Mouse (Mus musculus) left cerebral cortex, postnatal 10 days (tissue): Measurements from ENCODE around the gene Rac1. TPM values are rescaled to one million over a fixed set of nuclear protein-coding genes. Genes with fewer than 3 reads are reported as not detected.

Experiments
- DNase-seq, 2 experiments: peaks; one replicate each; pipeline ENCODE4 v3.0.0; 2021 to 2022; ENCODE audit warnings: low spot score in 2 of 2, mixed read lengths in 1 of 2; ENCODE audit errors: extremely low spot score in 1 of 2
- intact Hi-C: fragments of 180-260 bp; cut with DNase I; formaldehyde crosslinking; loops from one replicate; pipeline ENCODE4 v1.15.1; 2025
- total RNA-seq, 2 experiments: library from RNA; stranded (reverse); gene quantifications; 2 replicates each; pipeline ENCODE4 v1.2.3; 2021

Gene Rac1
- total RNA-seq, 2 experiments from 2014 or later, result 429 to 434 TPM

DNA sequence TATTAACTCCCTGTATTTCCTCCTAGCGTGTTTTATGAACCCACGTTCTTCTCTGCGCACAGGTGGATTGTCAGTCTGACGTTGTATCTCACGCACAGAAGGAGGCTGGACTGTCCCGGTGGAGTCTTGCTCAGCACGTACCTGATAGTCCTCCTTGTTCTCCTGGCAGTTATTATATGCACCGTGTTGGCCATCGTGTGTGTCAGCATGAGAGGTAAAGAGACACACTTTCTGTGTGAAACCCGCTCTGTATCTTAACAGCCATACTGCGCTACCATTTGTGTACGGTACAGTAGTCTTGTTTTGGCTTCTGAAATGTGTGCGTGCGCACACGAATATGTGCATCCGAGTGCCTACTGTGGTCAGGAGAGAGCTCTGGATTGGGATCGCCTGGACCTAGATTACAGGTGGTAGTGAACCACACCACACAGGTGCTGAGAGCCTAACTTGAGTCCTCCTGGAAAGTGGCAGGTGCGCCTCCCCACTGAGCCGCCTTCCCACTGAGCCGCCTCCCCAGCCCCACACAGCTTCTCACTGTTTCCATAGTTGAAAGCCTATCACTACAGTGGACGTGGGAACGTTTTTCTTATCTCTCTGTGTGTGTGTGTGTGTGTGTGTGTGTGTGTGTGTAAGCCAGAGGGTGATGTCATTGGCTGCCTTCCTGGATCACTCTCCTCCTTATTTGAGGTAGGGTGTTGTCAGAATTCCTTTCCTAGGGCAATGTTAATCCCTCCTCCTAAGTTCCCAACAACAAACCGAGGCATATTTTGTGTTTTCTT lies 60.8 kb downstream of the Rac1 start:
- DNase-seq, result no peak
- intact Hi-C loops, result no loop called here

DNA sequence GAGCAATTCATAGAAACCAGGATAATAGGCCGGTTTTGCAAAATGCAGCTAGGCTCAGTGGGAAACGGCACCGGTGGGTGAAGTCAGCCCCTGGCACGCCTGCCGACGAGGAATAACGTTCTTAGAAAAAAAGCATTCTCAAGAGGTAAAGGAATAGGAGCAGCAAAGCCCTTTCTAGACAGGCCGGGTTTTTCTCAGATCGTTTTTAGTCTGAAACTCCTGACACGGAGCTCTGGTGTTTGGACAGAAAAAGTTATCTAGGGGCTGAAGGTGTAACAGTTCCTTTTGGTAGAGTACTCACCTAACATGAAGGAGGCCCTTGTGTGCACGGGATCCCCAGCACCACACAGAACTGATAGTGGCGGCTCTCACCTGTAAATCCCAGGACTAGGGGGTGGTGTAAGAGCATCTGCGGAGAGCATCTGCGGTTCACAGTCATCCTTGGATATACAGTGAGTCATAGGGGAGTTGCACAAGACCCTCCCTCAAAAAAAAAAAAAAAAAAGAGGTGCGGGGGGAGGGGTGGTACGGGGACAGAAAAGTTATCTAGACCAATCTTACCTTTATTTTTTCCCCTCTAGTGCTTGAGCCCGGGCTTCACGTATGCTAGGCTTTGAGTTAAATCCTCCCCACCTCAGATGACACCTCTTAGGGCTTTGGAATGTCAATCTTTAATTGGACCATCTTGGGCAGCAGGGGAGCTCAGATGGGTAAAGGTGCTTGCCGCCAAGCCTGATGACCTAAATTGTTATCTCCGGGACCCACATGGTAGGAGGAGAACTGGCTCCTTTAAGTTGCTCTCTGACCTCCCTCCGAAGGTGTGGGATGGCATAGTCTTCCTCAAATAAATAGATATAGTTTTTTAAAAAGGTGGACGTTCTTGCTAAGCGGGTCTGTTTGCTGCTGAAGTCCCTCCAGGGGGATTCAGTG lies 62.4 kb downstream of the Rac1 start:
- DNase-seq, result no peak
- intact Hi-C loops, result no loop called here

DNA sequence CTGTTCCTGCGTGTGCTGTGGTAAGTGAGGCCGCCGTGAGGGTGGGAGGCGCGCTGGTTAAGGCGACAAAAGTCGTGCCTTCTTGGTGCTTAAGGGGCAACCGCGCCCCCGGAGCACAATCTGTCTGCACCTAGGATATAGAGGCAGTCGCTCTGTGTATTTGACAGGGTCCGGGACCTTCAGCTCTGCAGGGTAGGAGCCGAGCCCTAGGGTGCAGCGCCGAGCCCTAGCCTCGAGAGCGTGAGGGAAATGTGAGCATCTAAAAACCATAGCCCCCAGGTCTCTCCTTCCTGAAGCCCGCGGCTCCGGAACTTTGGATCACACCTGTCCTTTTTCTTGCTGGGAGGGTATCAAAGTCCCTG lies 63.1 kb downstream of the Rac1 start:
- intact Hi-C loops, result no loop called here
- DNase-seq, result no peak

DNA sequence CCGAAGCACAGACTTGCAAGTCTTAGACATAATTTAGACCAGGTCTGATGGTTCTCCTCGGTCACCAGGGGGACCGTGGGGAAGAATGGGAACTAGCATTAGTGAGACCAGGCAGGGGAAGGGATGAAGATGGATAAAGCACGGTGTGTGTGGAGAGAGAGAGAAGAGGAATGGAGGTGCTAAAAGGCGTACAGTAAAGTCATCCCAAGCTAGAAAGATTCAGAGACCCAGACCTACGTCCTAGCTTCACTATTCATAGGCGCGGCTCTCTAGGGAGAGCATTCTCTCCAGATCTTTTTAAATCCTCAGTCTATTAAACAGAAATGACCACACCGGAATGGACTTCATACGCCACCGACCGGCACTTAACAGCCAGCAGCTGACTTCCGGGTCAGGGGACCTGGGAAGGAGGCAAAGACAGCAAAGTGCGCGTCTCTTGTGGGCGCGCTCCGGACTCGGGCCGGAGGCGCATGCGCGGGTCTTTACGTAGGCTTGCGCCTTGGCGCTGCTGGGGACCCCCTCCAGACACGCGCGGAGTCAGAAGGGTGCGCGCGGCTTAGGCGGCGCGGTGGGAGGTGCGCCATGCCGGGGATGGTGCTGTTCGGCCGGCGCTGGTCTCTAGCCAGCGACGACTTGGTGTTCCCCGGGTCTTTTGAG lies 63.6 kb downstream of the Rac1 start, which contains the start of gene Daglb:
Daglb (plus strand) TSS at position 485 of the 657 bp plus-strand sequence.
- DNase-seq, result peak; percentile 87 to 93
- intact Hi-C loops, result no loop called here

DNA sequence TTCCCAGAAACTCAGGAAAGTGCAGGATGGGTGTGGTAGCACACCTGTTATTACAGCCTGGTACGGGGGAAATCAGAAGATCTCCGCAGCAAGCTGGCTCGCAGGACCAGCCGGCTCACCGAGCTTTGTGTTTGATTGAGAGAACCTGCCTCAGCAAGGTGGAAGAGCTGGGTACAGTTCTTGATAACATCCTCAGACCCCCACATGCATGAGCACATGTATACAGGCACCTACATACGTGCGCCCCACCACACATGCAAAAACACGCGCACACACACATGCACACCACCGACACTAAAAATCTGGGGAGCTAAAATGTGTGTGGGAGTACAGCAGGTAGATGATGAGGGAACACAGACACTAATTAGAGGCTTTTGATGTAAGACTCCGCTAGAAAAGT lies 64.2 kb downstream of the Rac1 start:
- intact Hi-C loops, result no loop called here
- no peak for DNase-seq

Other genes starting within 250 kb of the Rac1 start
- 10 to 100 TPM; 11.3 to 12.5 TPM for gene Zfp853, start 234.4 kb downstream of the Rac1 start, total RNA-seq
- gene E130309D02Rik, start 212.7 kb downstream of the Rac1 start, total RNA-seq, result 10 to 100 TPM; 20.0 to 22.1 TPM
- gene Zdhhc4, start 198.8 kb downstream of the Rac1 start, total RNA-seq, result 10 to 100 TPM; 42.5 to 42.8 TPM
- 1 to 10 TPM; 2.0 TPM for gene Grid2ip, start 170.7 kb downstream of the Rac1 start, total RNA-seq
- 10 to 100 TPM; 47.2 to 47.9 TPM for gene Kdelr2, start 124.2 kb downstream of the Rac1 start, total RNA-seq
- 10 to 100 TPM; 20.2 to 21.8 TPM for gene Daglb, start 63.5 kb downstream of the Rac1 start, total RNA-seq
- gene Cyth3, start 94.4 kb upstream of the Rac1 start, total RNA-seq, result 10 to 100 TPM; 67.7 to 71.2 TPM
- gene Usp42, start 204.2 kb upstream of the Rac1 start, total RNA-seq, result 10 to 100 TPM; 26.7 to 28.9 TPM